Mouse (Mus musculus): ENCODE measurements around the gene Kars.

Kars gene

DNA sequence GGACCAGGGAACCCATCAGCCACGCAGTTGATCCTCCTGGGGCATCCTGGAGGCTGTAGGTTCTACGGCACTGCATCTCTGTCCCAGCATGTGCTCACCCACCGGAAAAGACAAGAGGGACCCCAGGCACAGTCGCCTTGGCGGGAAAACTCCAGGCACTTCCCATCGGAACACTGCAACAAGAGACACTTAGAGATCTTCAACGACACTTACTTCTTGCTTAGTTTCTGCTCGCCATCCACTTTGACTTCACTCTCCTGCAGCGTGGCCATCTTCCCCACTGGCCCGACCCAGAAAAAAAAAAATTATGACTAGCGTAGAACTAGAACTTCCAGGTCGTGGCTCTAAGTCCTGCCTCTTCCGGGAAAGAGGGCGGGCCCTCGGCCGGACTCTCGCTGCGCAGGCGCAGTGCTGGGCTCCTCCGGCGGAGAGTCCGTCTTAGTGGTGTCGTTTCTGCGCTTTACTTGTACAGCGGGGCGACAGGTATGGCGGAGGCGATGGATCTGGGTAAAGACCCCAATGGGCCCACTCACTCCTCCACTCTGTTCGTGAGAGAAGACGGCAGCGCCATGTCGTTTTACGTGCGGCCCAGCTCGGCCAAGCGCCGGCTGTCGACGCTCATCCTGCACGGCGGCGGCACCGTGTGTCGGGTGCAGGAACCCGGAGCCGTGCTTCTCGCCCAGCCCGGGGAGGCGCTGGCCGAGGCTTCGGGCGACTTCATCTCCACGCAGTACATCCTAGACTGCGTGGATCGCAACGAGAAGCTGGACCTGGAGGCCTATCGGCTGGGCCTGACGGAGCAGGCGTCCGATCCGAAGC is at the start of gene Kars, which contains the start of gene Terf2ip:
Gene Kars (minus strand): TSS at position 327 of the 819 bp plus-strand sequence.
Gene Terf2ip (plus strand): TSS at position 402 of the 819 bp plus-strand sequence.
- DNase-seq (ENCODE audit: low read depth), result peak; percentile 94

DNA sequence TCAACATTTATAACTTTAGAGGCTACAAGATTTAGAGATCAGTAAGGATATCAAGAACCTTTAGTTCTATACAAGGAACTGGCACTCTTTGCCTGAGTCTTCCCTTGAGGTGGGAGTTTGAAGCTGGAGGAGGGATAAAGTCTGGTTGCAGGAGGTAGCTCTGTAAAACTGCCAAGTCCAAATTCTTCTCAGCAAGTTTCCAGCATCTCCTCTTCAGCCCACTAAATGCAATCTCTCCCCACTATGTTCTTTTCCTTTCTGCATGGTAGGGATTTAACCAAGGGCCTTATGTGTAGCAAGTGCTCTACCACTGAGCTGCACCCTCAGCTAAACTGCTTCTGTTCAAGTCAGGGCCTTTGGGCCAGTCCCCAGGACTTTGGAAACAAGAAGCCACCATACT is 43.3 kb upstream of the Kars start:
- DNase-seq (ENCODE audit: low read depth), result no peak

DNA sequence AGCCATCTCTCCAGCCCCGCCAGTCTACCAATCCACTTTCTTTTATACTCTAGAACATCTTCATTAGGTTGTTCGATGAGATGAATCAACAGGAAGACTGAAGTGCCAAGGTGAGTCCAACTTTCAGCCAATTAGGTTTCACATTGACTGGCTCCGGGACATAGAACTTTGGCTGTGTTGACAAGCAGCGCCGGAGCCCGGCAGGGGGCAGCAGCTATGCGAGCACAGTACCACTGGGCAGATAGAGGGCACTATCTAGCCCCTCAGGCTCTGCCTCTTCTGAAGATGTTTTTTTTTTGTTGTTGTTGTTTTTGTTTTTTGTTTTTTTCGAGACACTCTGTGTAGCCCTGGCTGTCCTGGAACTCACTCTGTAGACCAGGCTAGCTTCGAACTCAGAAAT is 40.4 kb upstream of the Kars start:
- no peak for DNase-seq (ENCODE audit: low read depth)

- DNase-seq (ENCODE audit: low read depth), result no peak
These were observed 38.9 kb upstream of the Kars start for GRCm38 (mm10) chr8:112049984-112050383.

DNA sequence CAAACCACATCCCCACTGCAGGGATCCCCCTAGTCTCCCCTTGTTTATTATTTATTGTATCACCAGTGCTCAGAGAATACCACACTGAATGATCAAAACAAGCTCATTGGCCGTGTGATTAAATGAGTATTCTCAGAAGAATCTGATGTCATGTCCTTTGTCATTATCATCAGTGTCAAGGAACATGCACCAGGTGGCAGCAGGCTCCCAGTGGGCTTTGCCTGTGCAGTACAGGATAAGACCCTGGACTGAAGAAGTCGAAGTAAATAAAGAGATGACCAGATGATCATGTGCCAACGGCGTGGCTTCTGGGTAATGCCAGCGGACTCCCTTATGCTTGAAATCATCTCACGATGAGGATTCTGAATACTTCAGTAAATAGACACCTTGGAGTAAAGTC is 37.2 kb upstream of the Kars start:
- no peak for DNase-seq (ENCODE audit: low read depth)

DNA sequence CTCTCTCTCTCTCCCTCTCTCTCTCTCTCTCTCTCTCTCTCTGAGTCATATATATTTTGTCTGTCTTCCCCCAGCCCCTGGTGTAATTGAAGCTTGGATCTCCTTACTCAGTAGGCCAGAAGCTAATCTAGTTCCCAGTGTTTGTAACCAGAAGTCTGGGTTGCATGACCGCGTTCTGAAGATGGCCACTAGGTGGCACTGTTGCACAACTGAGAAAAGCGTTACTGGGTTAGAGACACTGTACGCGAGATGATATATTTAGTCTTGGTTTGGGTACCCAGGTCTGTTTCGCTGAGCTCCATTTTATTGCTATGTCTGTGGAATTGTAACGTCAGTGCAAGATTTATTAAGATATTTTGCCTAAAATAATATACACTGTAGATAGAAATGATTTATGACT is 34.8 kb upstream of the Kars start:
- peak; percentile 80 for DNase-seq (ENCODE audit: low read depth)

GRCm38 (mm10) chr8:112045182-112045581 is 34.1 kb upstream of the Kars start:
- peak; percentile 15 for DNase-seq (ENCODE audit: low read depth)

DNA sequence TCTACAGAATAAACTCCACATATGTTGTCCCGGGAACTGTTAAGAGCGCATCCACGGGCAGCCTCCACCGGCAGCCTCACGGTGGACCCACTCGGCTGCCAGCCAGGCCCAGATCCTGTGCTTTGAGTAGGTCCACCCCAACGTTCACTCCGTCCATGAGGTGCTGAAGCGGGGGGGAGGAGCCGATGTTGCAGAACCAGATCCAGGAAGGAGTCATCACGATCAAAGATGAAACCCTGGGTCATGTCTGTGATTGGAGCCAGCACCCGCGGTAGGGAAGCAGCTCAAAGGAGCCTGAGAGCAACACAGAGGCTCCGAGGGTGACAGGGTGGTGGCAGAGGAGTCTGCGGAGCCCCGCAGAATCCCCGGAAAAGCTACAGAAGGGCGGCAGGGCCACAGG is 26.4 kb upstream of the Kars start:
- no peak for DNase-seq (ENCODE audit: low read depth)

GRCm38 (mm10) chr8:112034603-112035002 is 23.5 kb upstream of the Kars start:
- peak; percentile 81 for DNase-seq (ENCODE audit: low read depth)

DNA sequence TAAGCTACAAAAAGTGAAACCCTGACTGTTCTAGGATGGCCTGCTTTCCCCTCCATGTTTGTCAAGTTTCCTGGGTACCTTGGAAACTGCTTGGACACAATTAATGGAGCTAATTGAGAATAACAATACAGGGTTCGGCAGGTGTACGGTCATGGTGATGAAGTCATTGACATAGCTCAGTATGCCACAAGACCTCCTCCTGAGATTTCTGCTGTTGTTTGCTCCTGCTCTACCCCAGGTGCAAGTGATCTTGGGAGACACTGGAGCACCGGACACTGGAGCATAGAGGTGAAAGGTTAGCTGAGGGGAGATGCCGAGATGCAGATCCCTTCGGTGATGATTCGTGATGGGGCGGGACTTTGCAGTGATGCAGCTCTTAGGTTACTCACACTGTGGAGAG is 21.9 kb upstream of the Kars start:
- DNase-seq (ENCODE audit: low read depth), result no peak

GRCm38 (mm10) chr8:112030663-112031062 is 19.5 kb upstream of the Kars start:
- DNase-seq (ENCODE audit: low read depth), result no peak

DNA sequence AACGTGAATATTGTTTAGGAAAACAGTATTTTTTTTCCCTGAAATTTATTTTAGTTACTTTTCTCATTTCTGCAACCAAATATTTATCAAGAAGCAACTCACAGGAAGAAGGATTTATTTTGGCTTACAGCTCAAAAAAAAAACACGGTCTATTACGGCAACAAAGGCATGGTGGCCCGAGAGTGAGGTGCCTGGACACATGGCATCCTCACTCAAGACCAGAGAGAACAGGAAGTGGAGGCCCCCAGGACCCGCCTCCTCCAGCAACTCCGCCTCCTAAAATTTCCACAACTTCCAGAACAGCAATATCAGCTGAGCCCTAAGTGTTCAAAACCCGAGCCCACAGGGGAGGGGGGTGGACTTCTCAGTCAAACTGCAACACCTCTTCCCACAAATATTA is 18.3 kb upstream of the Kars start:
- DNase-seq (ENCODE audit: low read depth), result peak; percentile 17

GRCm38 (mm10) chr8:112014936-112015335 is 3.8 kb upstream of the Kars start, which contains the start of gene Gm6793:
Gm6793 (minus strand) TSS chr8:112015036.
- no peak for DNase-seq (ENCODE audit: low read depth)

GRCm38 (mm10) chr8:112011816-112012242 is 706 bp upstream of the Kars start:
- no peak for DNase-seq (ENCODE audit: low read depth)

GRCm38 (mm10) chr8:112009558-112009957 is 1.6 kb downstream of the Kars start:
- no peak for DNase-seq (ENCODE audit: low read depth)

GRCm38 (mm10) chr8:112007669-112008068 is 3.5 kb downstream of the Kars start:
- no peak for DNase-seq (ENCODE audit: low read depth)

GRCm38 (mm10) chr8:112005601-112006000 is 5.5 kb downstream of the Kars start:
- DNase-seq (ENCODE audit: low read depth), result no peak

- DNase-seq (ENCODE audit: low read depth), result no peak
These were observed 6.4 kb downstream of the Kars start for GRCm38 (mm10) chr8:112004754-112005153.

DNA sequence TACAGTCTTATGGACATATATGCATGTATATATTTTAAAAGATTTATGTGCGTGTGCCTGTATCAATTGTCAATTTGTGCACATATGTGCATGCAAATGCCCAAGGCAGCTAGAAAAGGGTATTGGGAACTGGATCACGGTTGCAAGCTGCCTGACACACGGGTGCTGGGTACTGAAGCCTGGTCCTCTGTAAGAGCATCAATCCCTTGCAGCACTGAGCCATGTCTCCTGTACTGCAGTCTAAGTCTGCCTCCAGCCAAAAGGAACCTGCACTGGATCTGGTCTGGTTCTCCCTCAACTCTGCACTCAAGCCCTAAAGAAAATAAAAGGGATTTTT is 18.5 kb downstream of the Kars start:
- no peak for DNase-seq (ENCODE audit: low read depth)

GRCm38 (mm10) chr8:111992013-111992702 is 19.0 kb downstream of the Kars start, which contains the start of gene Adat1:
Adat1 (minus strand) TSS chr8:111992302.
- DNase-seq (ENCODE audit: low read depth), result peak; percentile 88

GRCm38 (mm10) chr8:111991278-111991677 is 19.8 kb downstream of the Kars start:
- DNase-seq (ENCODE audit: low read depth), result no peak

GRCm38 (mm10) chr8:111989911-111990310 is 21.2 kb downstream of the Kars start:
- DNase-seq (ENCODE audit: low read depth), result peak; percentile 85

DNA sequence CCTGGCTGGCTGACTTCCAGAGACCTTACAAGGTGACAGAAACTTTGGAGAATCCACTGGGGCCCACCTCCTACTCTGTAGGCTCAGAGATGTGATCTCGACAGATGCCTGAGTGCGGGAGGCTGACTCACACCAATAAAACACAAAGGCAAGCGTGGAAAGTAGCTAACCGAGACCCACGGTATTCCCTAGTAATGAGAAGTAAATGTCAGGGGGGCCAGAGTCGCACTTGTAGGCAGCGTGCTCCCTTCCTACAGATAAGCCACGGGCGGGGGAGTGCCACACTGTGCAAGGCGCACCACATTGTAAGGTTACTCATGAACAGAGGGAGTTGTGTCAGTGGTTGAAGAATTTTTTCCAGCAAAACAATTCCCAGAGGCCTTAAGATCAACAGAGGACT is 26.6 kb downstream of the Kars start:
- no peak for DNase-seq (ENCODE audit: low read depth)

Data from 416B (cell line).